Mouse (Mus musculus) ovary, postnatal 36 days (tissue): ENCODE measurements around the gene Zfp524.
A peak's percentile ranks its signal among the peaks of the same experiment; 100 is the strongest.

Experiments used
- DNase-seq: peaks from one replicate; pipeline ENCODE4 v3.0.0; 2022; ENCODE audit warnings: low spot score, mixed read lengths

Zfp524 gene

DNA sequence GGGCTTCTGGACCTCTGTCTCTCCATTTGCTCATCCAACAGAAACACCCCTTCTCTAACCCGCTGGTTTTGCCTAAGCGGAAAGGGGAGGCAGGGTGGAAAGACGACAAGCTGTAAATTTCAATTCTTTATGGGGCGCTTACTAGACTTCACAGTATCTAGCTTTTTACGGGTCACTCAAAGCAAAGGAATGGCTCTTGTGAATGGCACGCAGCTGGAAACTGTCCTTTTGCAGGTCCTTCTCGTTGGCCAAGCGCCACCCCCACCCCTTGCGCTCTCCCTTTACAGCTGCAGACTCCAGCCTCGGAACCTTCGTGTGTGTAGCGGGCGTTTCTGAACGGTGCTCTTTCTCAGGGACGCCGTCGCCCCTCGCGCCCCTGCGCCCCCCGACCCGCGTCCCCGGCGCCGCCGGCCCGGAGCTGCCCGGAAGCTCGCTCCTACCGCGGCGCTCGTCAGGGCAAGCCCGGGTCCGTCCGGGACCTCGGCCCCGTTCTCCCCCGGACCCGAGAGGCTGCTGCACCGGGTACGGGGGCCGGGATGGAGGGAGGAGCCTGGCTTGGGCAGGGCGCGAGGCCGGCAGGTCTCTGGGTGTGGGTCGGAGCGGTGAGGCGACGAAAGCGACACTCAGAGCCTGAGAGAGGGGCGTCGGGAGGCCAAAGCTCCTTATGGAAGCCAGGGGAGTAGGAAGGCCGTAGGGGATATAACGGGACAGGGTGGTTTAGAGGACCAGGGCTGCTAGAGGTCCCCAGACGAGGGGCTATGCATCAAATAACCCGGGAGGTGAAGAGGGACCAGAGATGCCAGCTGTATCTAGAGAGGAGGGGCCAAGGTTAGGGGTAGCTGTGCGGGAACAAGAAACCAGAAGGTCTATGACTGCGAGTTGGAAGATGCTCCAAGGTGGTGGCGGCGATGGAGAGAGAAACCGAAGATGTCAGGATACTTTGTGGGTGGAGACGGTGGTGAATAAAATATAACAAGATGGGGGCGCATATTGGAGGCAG lies 37.3 kb downstream of the Zfp524 start, which contains the start of gene Zfp580:
Gene Zfp580, plus strand, starts transcription at position 346 of the 1,000 bp plus-strand sequence.
- peak; percentile 78 for DNase-seq

DNA sequence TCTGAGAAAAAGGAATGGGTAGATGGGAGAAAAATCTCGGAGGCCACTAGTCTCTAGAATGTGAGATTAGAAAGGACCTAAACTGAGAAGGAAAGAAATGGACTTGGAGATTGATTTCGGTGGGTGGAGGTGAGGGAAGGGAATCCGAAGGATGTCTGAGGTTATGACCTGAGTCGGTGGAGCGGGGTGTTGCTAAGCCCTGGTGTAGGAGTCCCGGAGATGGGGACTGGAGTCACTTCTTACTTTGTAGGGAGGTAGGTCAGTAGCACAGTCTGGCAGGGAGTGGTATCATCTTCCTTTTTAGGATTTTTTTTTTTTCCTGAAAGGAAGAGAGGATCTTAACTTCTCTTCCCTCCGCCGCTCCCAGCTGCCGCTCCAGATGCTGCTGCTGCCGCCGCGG lies 38.2 kb downstream of the Zfp524 start:
- no peak for DNase-seq

DNA sequence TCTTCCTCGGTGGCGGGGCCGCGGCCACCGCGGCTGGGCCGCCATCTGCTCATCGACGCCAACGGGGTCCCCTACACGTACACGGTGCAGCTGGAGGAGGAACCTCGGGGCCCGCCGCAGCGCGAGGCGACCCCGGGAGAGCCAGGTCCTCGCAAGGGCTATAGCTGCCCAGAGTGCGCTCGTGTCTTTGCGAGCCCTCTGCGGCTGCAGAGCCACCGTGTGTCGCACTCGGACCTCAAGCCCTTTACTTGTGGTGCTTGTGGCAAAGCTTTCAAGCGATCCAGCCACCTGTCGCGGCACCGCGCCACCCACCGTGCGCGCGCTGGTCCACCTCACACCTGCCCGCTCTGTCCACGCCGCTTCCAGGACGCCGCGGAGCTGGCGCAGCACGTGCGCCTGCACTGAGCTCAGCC lies 38.7 kb downstream of the Zfp524 start:
- no peak for DNase-seq

DNA sequence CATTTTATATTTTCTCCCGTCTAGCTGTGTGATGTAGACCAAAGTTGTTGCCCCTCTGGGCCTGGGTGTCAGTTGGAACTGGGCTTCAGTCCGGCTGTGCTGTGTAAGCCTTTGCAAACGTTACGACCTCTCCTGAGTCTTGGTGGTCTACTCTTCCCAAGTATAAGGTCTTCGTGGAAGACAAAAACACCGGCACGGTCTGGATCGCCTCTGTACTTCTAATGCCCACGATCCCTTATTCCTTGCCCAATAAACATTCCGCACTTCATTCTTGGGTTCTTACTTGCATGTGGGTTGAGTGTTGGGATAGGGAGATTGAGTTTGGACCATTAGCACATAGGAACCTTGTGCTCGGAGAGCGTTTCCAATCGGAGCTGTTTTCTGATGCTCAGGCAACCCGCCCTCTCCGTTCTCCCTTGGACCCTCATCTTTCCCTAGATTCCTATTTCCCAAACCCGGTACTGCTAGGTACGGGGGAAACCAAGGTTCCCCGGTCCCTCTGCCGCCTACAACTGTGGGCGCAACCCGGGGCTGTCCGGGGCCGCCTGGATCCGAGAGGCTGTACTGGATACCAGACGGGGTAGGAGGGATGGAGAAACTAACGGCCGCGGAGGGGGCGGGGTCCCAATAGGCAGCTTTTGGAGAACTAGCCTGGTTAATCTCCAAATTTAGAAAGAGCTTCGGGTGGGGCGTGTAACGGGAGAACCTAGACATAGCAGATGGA lies 39.4 kb downstream of the Zfp524 start:
- DNase-seq: no peak

DNA sequence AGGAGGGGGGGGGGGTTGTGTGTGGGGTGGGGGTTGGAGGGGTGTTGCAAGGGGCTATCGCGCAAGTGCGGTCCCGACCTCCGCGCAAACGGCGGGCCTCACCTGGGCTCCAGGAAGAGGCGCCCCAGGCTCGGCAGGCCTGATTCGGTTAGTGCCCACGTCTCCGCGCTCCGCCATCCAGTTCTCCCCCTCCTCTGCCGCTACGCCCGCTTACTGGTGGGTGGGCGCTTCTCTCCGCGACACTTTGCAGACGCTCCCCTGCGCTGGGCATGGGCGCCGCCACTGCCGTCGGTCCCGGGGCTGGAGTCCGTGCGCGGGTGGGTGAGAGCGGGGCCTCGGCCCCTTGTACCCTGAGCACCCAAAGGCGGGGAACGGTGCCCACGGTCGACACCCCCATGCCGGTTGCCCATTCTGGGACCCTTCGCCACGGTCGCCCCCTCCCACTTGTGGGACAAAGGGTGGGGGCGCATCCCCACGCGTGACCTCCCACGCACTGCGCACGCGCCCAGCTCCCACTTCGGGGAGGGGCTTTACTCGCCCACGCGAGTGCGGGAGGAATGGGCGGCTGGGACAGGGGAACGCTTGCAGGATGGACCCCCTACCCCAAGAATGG lies 42.5 kb downstream of the Zfp524 start:
- no peak for DNase-seq

DNA sequence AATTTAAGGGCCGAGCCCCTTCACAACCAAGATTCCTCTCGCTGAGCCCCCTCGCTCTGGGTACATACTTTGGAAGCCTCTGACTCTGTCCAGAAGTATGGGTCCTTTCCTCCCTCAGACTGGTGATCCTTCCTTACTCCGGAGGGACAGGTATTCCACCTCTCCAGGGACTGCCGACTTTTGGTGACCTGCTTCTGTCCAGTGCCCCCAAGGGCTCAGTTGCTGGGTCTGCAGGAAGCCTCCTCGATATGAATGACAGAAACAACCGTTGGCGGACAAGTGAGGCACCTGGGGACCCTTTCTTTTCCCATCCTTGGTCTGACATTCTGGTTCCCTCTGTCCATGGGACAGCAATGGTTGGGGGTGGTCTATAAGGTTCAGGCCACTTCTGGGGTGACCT lies 43.2 kb downstream of the Zfp524 start:
- DNase-seq: no peak

DNA sequence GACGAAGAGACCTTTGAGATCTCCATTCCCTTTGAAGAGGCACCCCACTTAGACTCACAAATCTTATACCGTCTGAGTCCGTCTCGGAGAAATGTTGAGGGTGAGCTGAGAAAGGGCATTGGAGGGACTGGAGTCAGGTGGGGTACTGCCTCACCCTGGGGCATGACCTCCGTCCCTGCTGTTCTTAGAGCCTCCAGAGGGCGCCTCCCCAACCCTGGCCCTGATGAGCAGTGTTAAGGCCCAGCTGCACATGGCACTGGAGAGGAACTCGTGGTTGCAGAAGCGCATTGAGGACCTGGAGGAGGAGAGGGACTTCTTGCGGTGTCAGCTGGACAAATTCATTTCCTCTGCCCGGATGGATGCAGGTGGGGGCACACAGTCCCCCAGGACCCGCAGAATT lies 43.6 kb downstream of the Zfp524 start:
- no peak for DNase-seq

DNA sequence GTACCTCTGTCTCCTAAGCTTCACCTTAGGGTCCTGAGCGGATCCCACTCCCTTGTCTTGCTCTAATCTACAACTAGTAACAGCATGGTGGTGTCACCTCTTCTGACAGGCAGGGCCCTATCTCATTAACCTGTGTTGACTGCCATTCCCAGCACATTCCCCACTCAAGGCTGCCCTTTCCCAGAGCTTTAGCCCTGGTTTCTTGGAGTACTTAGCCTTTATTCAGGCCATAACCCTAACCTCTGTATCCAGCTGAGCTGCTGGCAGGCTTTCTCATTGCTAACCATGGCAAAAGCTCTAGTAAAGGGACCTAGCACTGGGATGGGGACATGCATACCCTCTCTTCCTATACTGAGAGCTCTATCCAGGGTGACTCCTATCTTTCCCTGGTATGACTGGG lies 44.4 kb downstream of the Zfp524 start:
- no peak for DNase-seq

DNA sequence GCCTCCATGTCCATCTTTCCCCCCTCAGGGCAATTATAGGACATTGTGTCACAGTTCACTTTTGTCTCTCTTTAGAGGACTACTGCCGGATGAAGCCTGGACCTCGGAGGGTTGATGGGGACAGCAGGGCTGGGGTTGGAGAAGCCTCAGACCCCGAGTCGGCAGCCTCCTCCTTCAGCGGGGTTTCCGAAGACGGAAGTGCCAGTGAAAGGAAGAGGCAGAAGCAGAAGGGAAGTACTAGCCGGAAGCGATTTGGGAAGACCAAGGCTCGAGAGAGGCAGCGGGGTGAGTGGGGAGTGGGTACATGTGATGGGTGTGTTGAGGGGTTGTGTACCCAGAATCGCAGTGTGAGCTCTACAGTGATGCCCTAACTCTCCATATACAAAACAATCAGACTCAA lies 45.2 kb downstream of the Zfp524 start:
- no peak for DNase-seq

DNA sequence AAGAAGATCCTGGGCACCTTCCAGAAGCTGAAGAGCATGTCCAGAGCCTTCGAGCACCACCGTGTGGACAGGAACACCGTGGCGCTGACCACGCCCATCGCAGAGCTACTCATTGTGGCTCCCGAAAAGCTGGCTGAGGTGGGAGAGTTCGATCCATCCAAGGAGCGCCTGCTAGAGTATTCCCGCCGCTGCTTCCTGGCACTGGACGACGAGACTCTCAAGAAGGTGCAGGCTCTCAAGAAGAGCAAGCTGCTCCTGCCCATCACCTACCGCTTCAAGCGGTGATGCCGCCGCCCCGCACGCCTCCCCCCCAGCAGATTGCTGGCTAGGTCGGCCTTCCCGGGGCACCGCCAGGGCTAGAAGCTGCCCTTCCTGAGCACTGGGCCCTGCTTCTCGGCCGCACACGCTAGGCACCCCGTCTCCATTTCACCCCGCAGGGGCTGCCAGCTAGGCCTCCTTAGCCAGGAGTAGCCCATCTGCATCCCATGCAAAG lies 46.1 kb downstream of the Zfp524 start:
- peak; percentile 81 for DNase-seq

DNA sequence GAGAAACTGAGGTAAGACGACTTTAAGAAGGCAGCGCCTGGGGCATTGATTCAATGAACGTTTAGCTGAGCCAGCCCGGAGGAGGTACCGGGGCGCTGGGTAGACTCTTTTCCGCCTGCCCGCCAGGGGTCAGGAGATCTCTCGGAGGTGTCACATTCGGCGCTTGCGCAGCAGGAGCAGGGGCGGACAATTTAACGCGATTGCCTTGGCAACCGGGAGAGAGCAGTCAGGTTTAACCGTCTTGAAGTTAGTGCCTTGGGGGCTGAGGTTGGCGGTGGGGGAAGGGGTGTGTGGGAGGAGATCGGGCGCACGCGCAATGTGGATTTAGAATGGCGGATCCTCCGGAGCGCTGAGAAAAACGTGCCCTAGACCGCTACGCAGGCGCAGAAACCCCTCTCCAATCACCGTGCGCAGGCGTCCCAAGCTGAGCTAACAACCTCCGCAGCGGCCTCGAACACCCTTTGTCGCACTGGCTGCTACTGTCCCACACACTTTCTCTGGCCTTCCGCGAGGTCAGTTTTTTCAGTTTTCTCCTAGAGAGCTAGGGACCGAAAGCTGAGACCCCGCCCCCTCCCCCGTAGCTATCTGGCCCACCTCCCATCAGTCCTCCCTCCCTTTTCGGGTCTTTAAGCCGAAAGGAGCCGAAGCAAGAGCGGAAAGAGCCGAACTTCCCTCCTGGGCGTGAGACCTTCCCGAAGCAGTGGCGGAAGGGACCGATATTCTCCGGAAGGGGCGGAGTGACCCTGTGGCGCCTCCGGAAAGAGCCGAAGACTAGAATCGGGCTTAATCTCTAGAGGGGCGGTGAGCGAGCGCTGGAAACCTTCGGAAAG lies 46.9 kb downstream of the Zfp524 start:
- peak; percentile 97 for DNase-seq

DNA sequence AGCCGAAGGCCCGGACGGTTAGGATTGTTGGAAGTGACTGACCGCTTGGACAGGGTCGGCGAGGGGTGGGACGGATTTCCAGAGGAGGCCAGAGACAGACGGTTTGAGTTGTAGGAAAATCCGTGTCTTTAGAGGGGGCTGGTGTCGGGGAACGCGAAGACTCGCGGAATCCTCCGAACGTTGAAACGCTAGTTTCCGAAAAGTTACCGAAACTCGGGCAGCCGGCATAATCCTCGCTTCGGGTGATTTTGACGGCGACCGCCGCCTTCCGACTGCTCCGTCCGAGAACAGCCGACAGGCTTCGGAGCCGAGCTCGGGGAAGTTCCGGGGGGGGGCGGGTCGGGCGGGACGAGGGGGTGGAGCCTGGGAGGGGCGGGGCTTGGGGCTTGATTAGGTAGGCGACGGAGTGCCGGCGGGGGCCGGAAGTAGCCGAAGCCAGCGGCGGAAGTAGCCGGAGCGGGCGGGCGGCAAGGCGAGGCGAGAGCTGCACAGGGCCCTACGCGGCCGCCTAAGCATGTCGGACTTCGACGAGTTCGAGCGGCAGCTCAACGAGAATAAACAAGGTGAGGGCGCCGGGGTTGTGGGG lies 47.7 kb downstream of the Zfp524 start, which contains the start of gene U2af2:
Gene U2af2, plus strand, starts transcription at position 370 of the 586 bp plus-strand sequence.
- DNase-seq: peak; percentile 93

DNA sequence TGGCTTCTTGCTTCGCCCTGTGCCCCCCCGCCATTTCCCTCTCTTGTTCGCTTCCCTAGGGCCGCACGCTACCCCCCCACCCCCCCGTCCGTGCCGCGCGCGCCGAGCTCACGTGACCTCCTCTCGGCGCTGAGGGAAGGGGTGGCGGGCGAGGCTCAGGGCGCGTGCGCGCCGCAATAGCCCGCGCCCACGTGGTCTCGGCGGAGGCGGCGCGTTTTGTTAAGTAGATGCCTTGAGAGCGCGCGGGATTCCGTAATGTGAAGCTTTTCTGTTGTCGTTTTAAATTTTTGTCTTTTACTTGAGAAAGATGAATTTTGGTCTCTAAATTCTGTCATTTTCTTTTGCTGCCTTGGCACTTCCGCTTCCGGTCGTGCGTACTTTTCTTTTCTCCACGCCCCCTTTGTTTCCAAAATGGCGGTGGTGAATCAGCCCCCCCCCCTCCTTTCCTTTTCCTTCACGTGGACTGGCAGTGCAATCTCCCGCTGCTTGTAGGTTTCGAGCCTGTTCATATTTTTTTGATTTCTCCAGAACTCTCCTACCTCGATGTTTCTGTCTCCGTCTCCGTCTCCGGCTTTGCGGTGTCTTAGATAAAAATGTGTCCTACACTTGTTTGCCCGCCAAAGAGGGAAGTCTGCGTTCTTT lies 48.3 kb downstream of the Zfp524 start:
- no peak for DNase-seq

DNA sequence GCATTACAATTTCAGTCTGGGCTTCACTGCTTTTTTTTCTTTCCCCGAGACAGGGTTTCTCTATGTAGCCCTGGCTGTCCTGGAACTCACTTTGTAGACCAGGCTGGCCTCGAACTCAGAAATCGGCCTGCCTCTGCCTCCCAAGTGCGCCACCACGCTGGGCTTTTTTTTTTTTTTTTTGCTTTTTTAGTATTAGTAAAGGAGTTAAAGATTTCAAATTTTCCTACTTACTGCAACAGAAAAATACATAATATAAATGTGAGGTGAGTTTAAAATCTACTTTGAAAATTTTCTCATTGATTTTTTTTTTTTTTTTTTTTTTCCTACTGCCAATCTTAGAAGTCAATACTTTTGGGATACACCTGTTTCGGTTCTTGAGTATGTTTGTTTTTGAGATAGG lies 50.7 kb downstream of the Zfp524 start:
- no peak for DNase-seq
